Mouse (Mus musculus): ENCODE results near the gene Eml2. TPM values are rescaled to one million over a fixed set of nuclear protein-coding genes. Genes with fewer than 3 reads are reported as not detected.

Gene Eml2
- polyA plus RNA-seq, 1 experiment from 2014 or later, result 5.1 TPM

DNA sequence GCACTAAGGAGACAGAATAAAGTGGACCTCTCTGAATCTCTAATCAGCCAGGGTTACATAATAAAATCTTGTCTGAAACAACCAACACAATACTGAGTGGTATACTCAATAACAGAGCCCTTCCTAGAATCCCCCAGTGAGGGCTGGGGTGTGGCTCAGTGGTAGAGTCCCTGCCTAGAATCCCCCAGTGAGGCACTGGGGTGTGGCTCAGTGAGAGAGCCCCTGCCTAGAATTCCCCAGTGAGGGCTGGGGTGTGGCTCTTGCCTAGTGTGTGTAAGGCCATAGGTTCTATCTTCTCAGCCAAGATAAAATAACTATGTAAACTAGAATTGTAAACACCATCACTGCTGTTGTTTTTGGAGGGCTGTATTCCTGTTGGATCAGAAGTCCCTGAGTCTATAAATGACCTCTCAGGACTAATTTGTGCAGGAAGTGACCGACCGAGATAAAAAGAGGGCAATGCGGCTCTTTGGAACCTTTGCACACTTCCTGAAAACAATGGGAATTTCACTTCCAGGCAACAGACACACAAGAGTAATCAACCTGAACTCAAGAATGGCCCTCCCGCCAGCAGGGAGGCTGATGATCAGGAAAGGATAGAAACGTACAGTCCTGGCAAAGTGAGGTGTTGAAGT is 34.9 kb downstream of the Eml2 start:
- H3K9me3 ChIP-seq (ENCODE audit: control insufficient read depth), result no peaks in the 10 kb centered on the region
- H3K27me3 ChIP-seq (replicated peaks; ENCODE audit: control insufficient read depth, insufficient read depth, low read length), result 0 out of 2 replicates have a peak, but pooled peaks cover 7% of the 10 kb centered on the region
- no peaks in the 10 kb centered on the region for H3K36me3 ChIP-seq (ENCODE audit: control insufficient read depth, insufficient read depth)
- no peak overlapping the region for H3K4me2 ChIP-seq (replicated peaks; ENCODE audit: low read depth)
- H3K9ac ChIP-seq (ENCODE audit: low read depth, low read length), result no peak overlapping the region
- H3K4me1 ChIP-seq (replicated peaks; ENCODE audit: control insufficient read depth, insufficient read depth, low read length), result no peaks in the 10 kb centered on the region
- 49% methylated on average over 5 of the region's 5 CpGs for WGBS
- no peak for TF ChIP-seq CTCF (IDR thresholded peaks at IDR 0.05; ENCODE audit: low read depth)
- no peak overlapping the region for H3K4me3 ChIP-seq (ENCODE audit: low read depth, low read length)
- H3K27ac ChIP-seq (ENCODE audit: low read depth, low read length), result no peak overlapping the region
- ATAC-seq, result no peak

DNA sequence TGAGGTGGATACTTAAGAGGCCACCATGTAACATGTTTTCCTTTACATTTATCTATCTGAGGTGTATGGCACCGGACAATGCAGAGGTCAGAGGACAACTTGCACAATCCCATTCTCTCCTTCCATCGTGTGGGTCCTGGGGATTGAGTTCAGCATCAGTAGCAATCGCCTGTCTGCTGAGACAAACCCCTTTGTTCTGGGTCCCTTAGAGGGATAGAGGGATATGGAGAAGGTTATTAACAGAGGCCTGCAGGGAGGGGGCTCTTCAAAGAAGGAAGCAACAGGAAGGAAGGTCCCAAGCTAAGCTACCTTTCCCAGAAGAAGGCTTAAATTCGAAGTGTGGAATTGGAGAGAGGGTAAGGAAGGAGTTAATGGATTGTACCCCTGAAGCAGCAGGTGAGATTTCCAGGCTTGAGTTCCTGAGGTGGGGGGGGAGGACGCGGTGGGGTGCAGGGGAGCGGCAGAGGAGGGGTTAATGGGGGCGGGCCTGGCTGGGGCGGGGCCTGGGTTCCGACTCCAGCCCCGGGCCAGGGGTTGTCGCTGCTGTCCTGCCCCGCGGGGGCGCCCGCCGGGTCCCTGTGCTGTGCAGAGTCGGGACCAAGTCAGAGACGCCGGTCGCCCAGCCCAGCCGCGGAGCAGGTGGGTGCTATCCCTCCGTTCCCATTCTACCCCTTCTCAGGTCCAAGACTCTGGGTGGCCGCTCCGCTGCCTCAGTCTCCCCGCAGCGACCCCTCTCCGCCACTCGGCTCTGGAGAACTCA is 36.0 kb downstream of the Eml2 start, which contains the start of gene Gpr4:
Gpr4 (plus strand) TSS at position 543 of the 760 bp plus-strand sequence.
- no peak for ATAC-seq
- H3K27ac ChIP-seq (ENCODE audit: low read depth, low read length), result no peak within 1 kb of the TSS
- no peaks in the 10 kb centered on the region for H3K4me1 ChIP-seq (replicated peaks; ENCODE audit: control insufficient read depth, insufficient read depth, low read length)
- no peaks in the 10 kb centered on the region for H3K9me3 ChIP-seq (ENCODE audit: control insufficient read depth)
- 0 out of 2 replicates have a peak, but pooled peaks cover 7% of the 10 kb centered on the region for H3K27me3 ChIP-seq (replicated peaks; ENCODE audit: control insufficient read depth, insufficient read depth, low read length)
- H3K36me3 ChIP-seq (ENCODE audit: control insufficient read depth, insufficient read depth), result no peaks in the 10 kb centered on the region
- peak within 1 kb of the TSS; percentile 44 for H3K4me3 ChIP-seq (ENCODE audit: low read depth, low read length)
- TF ChIP-seq CTCF (IDR thresholded peaks at IDR 0.05; ENCODE audit: low read depth), result peak; percentile 43
- peak within 1 kb of the TSS; percentile 81 for H3K4me2 ChIP-seq (replicated peaks; ENCODE audit: low read depth)
- 2% methylated on average over 27 of the region's 30 CpGs for WGBS
- H3K9ac ChIP-seq (ENCODE audit: low read depth, low read length), result no peak within 1 kb of the TSS

DNA sequence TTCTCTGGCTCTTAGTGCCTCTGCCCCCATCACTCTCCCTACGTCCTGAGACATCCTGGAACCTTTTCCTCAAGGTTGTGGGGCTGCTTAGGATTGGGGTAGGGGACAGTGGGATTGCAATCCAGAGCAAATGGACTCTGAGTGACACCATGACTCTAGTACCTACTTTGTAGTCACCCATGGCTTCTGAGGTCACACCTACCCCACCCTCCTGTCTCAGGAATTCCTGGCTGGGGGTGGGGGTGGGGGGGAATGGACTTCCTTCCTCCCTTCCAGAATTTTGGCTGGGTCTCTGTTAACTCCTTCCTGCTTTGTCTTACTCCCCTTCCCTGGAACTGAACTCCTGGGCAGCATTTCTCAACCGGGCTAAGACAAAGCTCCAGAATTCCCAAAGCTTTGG is 37.2 kb downstream of the Eml2 start:
- no peak for TF ChIP-seq CTCF (IDR thresholded peaks at IDR 0.05; ENCODE audit: low read depth)
- H3K9me3 ChIP-seq (ENCODE audit: control insufficient read depth), result no peaks in the 10 kb centered on the region
- no peak for ATAC-seq
- H3K4me3 ChIP-seq (ENCODE audit: low read depth, low read length), result no peak overlapping the region
- H3K27ac ChIP-seq (ENCODE audit: low read depth, low read length), result no peak overlapping the region
- H3K36me3 ChIP-seq (ENCODE audit: control insufficient read depth, insufficient read depth), result no peaks in the 10 kb centered on the region
- 0 out of 2 replicates have a peak, but pooled peaks cover 7% of the 10 kb centered on the region for H3K27me3 ChIP-seq (replicated peaks; ENCODE audit: control insufficient read depth, insufficient read depth, low read length)
- 0 out of 2 replicates have a peak overlapping the region, but pooled peaks have one; percentile 81 for H3K4me2 ChIP-seq (replicated peaks; ENCODE audit: low read depth)
- H3K4me1 ChIP-seq (replicated peaks; ENCODE audit: control insufficient read depth, insufficient read depth, low read length), result no peaks in the 10 kb centered on the region
- WGBS, result 74% methylated on average over 2 of the region's 2 CpGs
- H3K9ac ChIP-seq (ENCODE audit: low read depth, low read length), result no peak overlapping the region

DNA sequence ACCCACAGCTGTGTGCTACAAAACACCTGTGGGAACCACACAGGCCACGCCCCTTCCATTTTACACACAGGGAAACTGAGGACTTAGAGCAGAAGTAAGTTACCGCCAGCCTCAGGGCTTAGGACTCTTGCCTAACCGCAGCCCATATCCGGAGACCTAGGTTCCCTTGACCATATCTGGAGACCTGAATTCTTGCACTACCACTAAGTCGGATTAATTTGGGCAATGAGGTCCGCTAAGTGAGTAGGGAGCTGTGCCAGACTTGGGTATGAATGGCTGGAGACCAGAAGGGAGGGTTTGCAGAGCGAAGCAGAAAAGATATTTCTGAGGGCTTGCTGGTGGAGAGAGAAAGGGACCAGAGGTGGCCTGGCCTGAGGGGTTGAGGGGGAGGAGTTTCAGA is 38.1 kb downstream of the Eml2 start:
- Histone ChIP-seq H3K4me3 (ENCODE audit: low read depth, low read length) (no peak overlapping the region), H3K27ac (ENCODE audit: low read depth, low read length) (no peak overlapping the region), H3K9ac (ENCODE audit: low read depth, low read length) (no peak overlapping the region; the same call in 1 of the 2 replicates), H3K27me3 (replicated peaks; ENCODE audit: control insufficient read depth, insufficient read depth, low read length) (0 out of 2 replicates have a peak, but pooled peaks cover 7% of the 10 kb centered on the region), H3K9me3 (ENCODE audit: control insufficient read depth) (no peaks in the 10 kb centered on the region), H3K4me2 (replicated peaks; ENCODE audit: low read depth) (no peak overlapping the region; the same call in 1 of the 2 replicates), H3K36me3 (ENCODE audit: control insufficient read depth, insufficient read depth) (no peaks in the 10 kb centered on the region), H3K4me1 (replicated peaks; ENCODE audit: control insufficient read depth, insufficient read depth, low read length) (no peaks in the 10 kb centered on the region)
- no peak for ATAC-seq
- WGBS, result 70% methylated on average over 7 of the region's 7 CpGs
- TF ChIP-seq CTCF (IDR thresholded peaks at IDR 0.05; ENCODE audit: low read depth), result no peak

DNA sequence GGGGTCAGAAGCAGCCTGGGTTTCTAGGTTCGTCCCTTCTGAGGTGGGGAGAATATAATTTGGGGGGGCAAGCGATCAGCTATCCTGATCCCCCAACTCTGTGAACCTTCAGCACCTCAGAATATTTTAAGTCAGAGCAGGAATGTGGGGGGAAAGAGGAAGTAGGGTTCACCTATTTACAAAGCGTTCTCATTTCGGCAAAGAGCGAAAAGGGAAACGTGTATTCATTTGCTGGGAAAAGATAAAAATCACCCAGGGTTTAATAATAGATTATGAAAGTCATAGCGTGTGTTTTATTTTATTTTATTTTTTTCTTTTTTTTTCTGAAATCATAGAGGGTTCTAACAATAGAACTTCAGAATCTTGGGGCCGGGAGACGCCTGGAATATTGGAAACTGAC is 38.7 kb downstream of the Eml2 start:
- no peak for TF ChIP-seq CTCF (IDR thresholded peaks at IDR 0.05; ENCODE audit: low read depth)
- no peak overlapping the region; the same call in 1 of the 2 replicates for H3K4me2 ChIP-seq (replicated peaks; ENCODE audit: low read depth)
- no peak overlapping the region for H3K4me3 ChIP-seq (ENCODE audit: low read depth, low read length)
- H3K9ac ChIP-seq (ENCODE audit: low read depth, low read length), result no peak overlapping the region; the same call in 1 of the 2 replicates
- ATAC-seq, result no peak
- H3K4me1 ChIP-seq (replicated peaks; ENCODE audit: control insufficient read depth, insufficient read depth, low read length), result no peaks in the 10 kb centered on the region
- no peak overlapping the region for H3K27ac ChIP-seq (ENCODE audit: low read depth, low read length)
- H3K9me3 ChIP-seq (ENCODE audit: control insufficient read depth), result no peaks in the 10 kb centered on the region
- 61% methylated on average over 9 of the region's 9 CpGs for WGBS
- 0 out of 2 replicates have a peak, but pooled peaks cover 7% of the 10 kb centered on the region for H3K27me3 ChIP-seq (replicated peaks; ENCODE audit: control insufficient read depth, insufficient read depth, low read length)
- no peaks in the 10 kb centered on the region for H3K36me3 ChIP-seq (ENCODE audit: control insufficient read depth, insufficient read depth)

DNA sequence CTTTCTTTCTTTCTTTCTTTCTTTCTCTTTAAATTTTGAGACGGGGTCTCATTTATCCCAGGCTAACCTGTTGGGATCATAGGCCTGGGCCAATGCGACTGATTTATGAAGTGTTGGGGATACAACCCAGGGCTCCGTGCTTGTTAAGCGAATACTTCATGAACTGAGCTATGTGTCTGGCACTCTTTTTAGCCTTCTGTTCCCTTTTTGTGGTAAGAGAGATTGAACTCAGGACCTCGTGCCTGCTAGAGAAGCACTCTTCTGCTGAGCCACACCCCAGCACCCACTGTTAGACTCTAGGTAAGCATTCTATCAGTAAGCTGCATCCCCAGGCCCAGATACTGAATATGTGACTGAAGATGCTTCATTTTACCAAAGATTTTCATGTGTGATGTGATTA is 41.3 kb downstream of the Eml2 start:
- Histone ChIP-seq H3K9me3 (ENCODE audit: control insufficient read depth) (no peaks in the 10 kb centered on the region), H3K27me3 (replicated peaks; ENCODE audit: control insufficient read depth, insufficient read depth, low read length) (0 out of 2 replicates have a peak, but pooled peaks cover 7% of the 10 kb centered on the region), H3K27ac (ENCODE audit: low read depth, low read length) (no peak overlapping the region), H3K4me1 (replicated peaks; ENCODE audit: control insufficient read depth, insufficient read depth, low read length) (no peaks in the 10 kb centered on the region), H3K9ac (ENCODE audit: low read depth, low read length) (no peak overlapping the region), H3K4me3 (ENCODE audit: low read depth, low read length) (no peak overlapping the region), H3K4me2 (replicated peaks; ENCODE audit: low read depth) (no peak overlapping the region), H3K36me3 (ENCODE audit: control insufficient read depth, insufficient read depth) (no peaks in the 10 kb centered on the region)
- no peak for TF ChIP-seq CTCF (IDR thresholded peaks at IDR 0.05; ENCODE audit: low read depth)
- no peak for ATAC-seq
- 49% methylated on average over 5 of the region's 5 CpGs for WGBS
